Mouse (Mus musculus): ENCODE results near the gene Atp23. TPM values are rescaled to one million over a fixed set of nuclear protein-coding genes. Genes with fewer than 3 reads are reported as not detected.

The Atp23 gene
- polyA plus RNA-seq, 1 experiment, result 6.9 TPM

- peak overlapping the region; percentile 74 for H3K4me3 ChIP-seq (ENCODE audit: insufficient read depth, low read depth, low read length)
- H3K4me1 ChIP-seq (ENCODE audit: control insufficient read depth, insufficient read depth, insufficient read length, low read length), result peaks cover 13% of the 10 kb centered on the region
- H3K27ac ChIP-seq (replicated peaks; ENCODE audit: low read depth, low read length), result peak overlapping the region; percentile 96
Observed at GRCm38 (mm10) chr10:126927101-126927961, 26.2 kb upstream of the Atp23 start.

- H3K27ac ChIP-seq (replicated peaks; ENCODE audit: low read depth, low read length), result no peak overlapping the region
- H3K4me1 ChIP-seq (ENCODE audit: control insufficient read depth, insufficient read depth, insufficient read length, low read length), result peaks cover 13% of the 10 kb centered on the region
- H3K4me3 ChIP-seq (ENCODE audit: insufficient read depth, low read depth, low read length), result no peak overlapping the region
Observed at GRCm38 (mm10) chr10:126925391-126925790, 24.2 kb upstream of the Atp23 start.

GRCm38 (mm10) chr10:126924087-126924486, 22.9 kb upstream of the Atp23 start:
- H3K27ac ChIP-seq (replicated peaks; ENCODE audit: low read depth, low read length), result no peak overlapping the region; the same call in 1 of the 2 replicates
- H3K4me3 ChIP-seq (ENCODE audit: insufficient read depth, low read depth, low read length), result no peak overlapping the region
- peaks cover 11% of the 10 kb centered on the region for H3K4me1 ChIP-seq (ENCODE audit: control insufficient read depth, insufficient read depth, insufficient read length, low read length)

- H3K4me3 ChIP-seq (ENCODE audit: insufficient read depth, low read depth, low read length), result no peak overlapping the region
- H3K4me1 ChIP-seq (ENCODE audit: control insufficient read depth, insufficient read depth, insufficient read length, low read length), result no peaks in the 10 kb centered on the region
- H3K27ac ChIP-seq (replicated peaks; ENCODE audit: low read depth, low read length), result no peak overlapping the region
Observed at GRCm38 (mm10) chr10:126920220-126920619, 19.1 kb upstream of the Atp23 start.

- H3K27ac ChIP-seq (replicated peaks; ENCODE audit: low read depth, low read length), result no peak overlapping the region
- H3K4me3 ChIP-seq (ENCODE audit: insufficient read depth, low read depth, low read length), result no peak overlapping the region
- H3K4me1 ChIP-seq (ENCODE audit: control insufficient read depth, insufficient read depth, insufficient read length, low read length), result no peaks in the 10 kb centered on the region
Observed at GRCm38 (mm10) chr10:126919067-126919466, 17.9 kb upstream of the Atp23 start.

- Histone ChIP-seq H3K4me1 (ENCODE audit: control insufficient read depth, insufficient read depth, insufficient read length, low read length) (no peaks in the 10 kb centered on the region), H3K27ac (replicated peaks; ENCODE audit: low read depth, low read length) (no peak overlapping the region), H3K4me3 (ENCODE audit: insufficient read depth, low read depth, low read length) (no peak overlapping the region)
Observed at GRCm38 (mm10) chr10:126914288-126914687, 13.1 kb upstream of the Atp23 start.

GRCm38 (mm10) chr10:126911479-126911878, 10.3 kb upstream of the Atp23 start:
- H3K4me3 ChIP-seq (ENCODE audit: insufficient read depth, low read depth, low read length), result no peak overlapping the region
- no peaks in the 10 kb centered on the region for H3K4me1 ChIP-seq (ENCODE audit: control insufficient read depth, insufficient read depth, insufficient read length, low read length)
- H3K27ac ChIP-seq (replicated peaks; ENCODE audit: low read depth, low read length), result no peak overlapping the region

- no peak overlapping the region for H3K27ac ChIP-seq (replicated peaks; ENCODE audit: low read depth, low read length)
- no peaks in the 10 kb centered on the region for H3K4me1 ChIP-seq (ENCODE audit: control insufficient read depth, insufficient read depth, insufficient read length, low read length)
Observed at GRCm38 (mm10) chr10:126906811-126907210, 5.7 kb upstream of the Atp23 start.

GRCm38 (mm10) chr10:126905650-126906075, 4.5 kb upstream of the Atp23 start:
- peak overlapping the region; percentile 92 for H3K27ac ChIP-seq (replicated peaks; ENCODE audit: low read depth, low read length)
- H3K4me1 ChIP-seq (ENCODE audit: control insufficient read depth, insufficient read depth, insufficient read length, low read length), result peaks cover 2% of the 10 kb centered on the region; the same call in 1 of the 2 replicates
- peak overlapping the region; percentile 82 for H3K4me3 ChIP-seq (ENCODE audit: insufficient read depth, low read depth, low read length)

More at GRCm38 (mm10) chr10:126906811-126907210, 5.7 kb upstream of the Atp23 start:
- H3K4me3 ChIP-seq (ENCODE audit: insufficient read depth, low read depth, low read length), result no peak overlapping the region

- peaks cover 2% of the 10 kb centered on the region; the same call in 1 of the 2 replicates for H3K4me1 ChIP-seq (ENCODE audit: control insufficient read depth, insufficient read depth, insufficient read length, low read length)
- H3K27ac ChIP-seq (replicated peaks; ENCODE audit: low read depth, low read length), result peak overlapping the region; percentile 92
- H3K4me3 ChIP-seq (ENCODE audit: insufficient read depth, low read depth, low read length), result peak overlapping the region; percentile 82; the same call in 1 of the 2 replicates
Observed at GRCm38 (mm10) chr10:126905086-126905485, 3.9 kb upstream of the Atp23 start.

- Histone ChIP-seq H3K4me1 (ENCODE audit: control insufficient read depth, insufficient read depth, insufficient read length, low read length) (peaks cover 2% of the 10 kb centered on the region; the same call in 1 of the 2 replicates), H3K4me3 (ENCODE audit: insufficient read depth, low read depth, low read length) (no peak overlapping the region), H3K27ac (replicated peaks; ENCODE audit: low read depth, low read length) (no peak overlapping the region)
Observed at GRCm38 (mm10) chr10:126904221-126904620, 3.1 kb upstream of the Atp23 start.

GRCm38 (mm10) chr10:126901488-126901843, 311 bp upstream of the Atp23 start:
- peak overlapping the region; percentile 76 for H3K4me3 ChIP-seq (ENCODE audit: insufficient read depth, low read depth, low read length)
- H3K4me1 ChIP-seq (ENCODE audit: control insufficient read depth, insufficient read depth, insufficient read length, low read length), result peaks cover 2% of the 10 kb centered on the region; the same call in 1 of the 2 replicates
- no peak overlapping the region for H3K27ac ChIP-seq (replicated peaks; ENCODE audit: low read depth, low read length)

GRCm38 (mm10) chr10:126895891-126896290, 5.3 kb downstream of the Atp23 start:
- no peak overlapping the region for H3K27ac ChIP-seq (replicated peaks; ENCODE audit: low read depth, low read length)
- H3K4me1 ChIP-seq (ENCODE audit: control insufficient read depth, insufficient read depth, insufficient read length, low read length), result no peaks in the 10 kb centered on the region
- no peak overlapping the region for H3K4me3 ChIP-seq (ENCODE audit: insufficient read depth, low read depth, low read length)

GRCm38 (mm10) chr10:126894061-126894460, 7.1 kb downstream of the Atp23 start:
- H3K27ac ChIP-seq (replicated peaks; ENCODE audit: low read depth, low read length), result no peak overlapping the region
- no peak overlapping the region for H3K4me3 ChIP-seq (ENCODE audit: insufficient read depth, low read depth, low read length)
- no peaks in the 10 kb centered on the region for H3K4me1 ChIP-seq (ENCODE audit: control insufficient read depth, insufficient read depth, insufficient read length, low read length)

GRCm38 (mm10) chr10:126893145-126893544, 8.0 kb downstream of the Atp23 start:
- H3K27ac ChIP-seq (replicated peaks; ENCODE audit: low read depth, low read length), result no peak overlapping the region
- H3K4me3 ChIP-seq (ENCODE audit: insufficient read depth, low read depth, low read length), result no peak overlapping the region
- no peaks in the 10 kb centered on the region for H3K4me1 ChIP-seq (ENCODE audit: control insufficient read depth, insufficient read depth, insufficient read length, low read length)

- H3K4me1 ChIP-seq (ENCODE audit: control insufficient read depth, insufficient read depth, insufficient read length, low read length), result no peaks in the 10 kb centered on the region
- no peak overlapping the region for H3K27ac ChIP-seq (replicated peaks; ENCODE audit: low read depth, low read length)
- H3K4me3 ChIP-seq (ENCODE audit: insufficient read depth, low read depth, low read length), result no peak overlapping the region
Observed at GRCm38 (mm10) chr10:126873755-126874154, 27.4 kb downstream of the Atp23 start.

Data from brown adipose tissue, adult 24 weeks (tissue).